Mouse (Mus musculus) testis, adult 2 months (tissue): Measurements from ENCODE around the gene Pde4d.

Source experiments
- CTCF ChIP-seq: fragments of 200-500 bp; IDR thresholded peaks from 2 replicates; pipeline ENCODE4 v1.5.1; 2012; ENCODE audit warnings: low read depth, mild to moderate bottlenecking, inconsistent platforms, low read length, moderate library complexity; ENCODE audit not compliant: control insufficient read depth, insufficient read depth, insufficient replicate concordance
- POLR2A ChIP-seq: fragments of 200-500 bp; IDR thresholded peaks from 2 replicates; pipeline ENCODE4 v1.6.1; 2012; ENCODE audit warnings: low read depth, mild to moderate bottlenecking, inconsistent platforms, low read length, moderate library complexity; ENCODE audit not compliant: control insufficient read depth

DNA sequence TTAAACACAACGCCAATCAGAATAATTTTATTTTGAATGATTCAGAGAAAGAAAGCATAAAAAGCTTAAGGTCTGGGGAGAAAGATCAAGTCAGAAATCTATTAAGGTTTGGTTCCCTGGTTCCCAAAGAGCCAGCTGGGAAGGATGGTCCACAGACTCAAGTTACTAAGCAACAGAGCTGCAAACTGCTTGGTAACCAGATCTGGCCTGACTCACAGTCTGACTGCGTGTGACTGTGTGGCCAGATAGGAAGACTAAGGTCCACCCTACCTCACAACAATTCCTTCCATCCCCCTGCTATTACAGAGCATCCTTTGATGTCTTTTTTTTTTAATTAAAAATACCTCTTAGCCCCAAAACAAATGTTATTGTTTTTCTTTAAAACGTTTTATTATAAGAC lies 818.5 kb downstream of the Pde4d start:
- no peak for TF ChIP-seq CTCF
- TF ChIP-seq POLR2A = no peak
